Mouse (Mus musculus) heart, embryonic 16.5 days (tissue): ENCODE data around the gene Tfdp1. TPM values are rescaled to one million over a fixed set of nuclear protein-coding genes. Genes with fewer than 3 reads are reported as not detected.

ENCODE experiments used
- ATAC-seq: fragments of 200-750 bp; cut with Nextera tagmentation; replicated peaks from 2 replicates; pipeline ENCODE4 v1.8.0; 2017; ENCODE audit warnings: moderate number of reproducible peaks; ENCODE audit not compliant: insufficient read depth, low FRiP score; ENCODE audit errors: extremely low read depth
- H3K27ac ChIP-seq: fragments of 300-500 bp; sonication (generic); 2 replicates; pipeline ENCODE4 v1.5.1; 2014; ENCODE audit warnings: mild to moderate bottlenecking, low read length, control low read depth, moderate library complexity
- H3K27me3 ChIP-seq: fragments of 300-500 bp; sonication (generic); 2 replicates; pipeline ENCODE4 v1.6.1; 2014; ENCODE audit warnings: low read length, mixed read lengths; ENCODE audit not compliant: control insufficient read depth, insufficient read depth
- H3K36me3 ChIP-seq: fragments of 300-500 bp; sonication (generic); 2 replicates; pipeline ENCODE4 v1.6.1; 2014; ENCODE audit not compliant: control insufficient read depth, insufficient read depth
- H3K4me1 ChIP-seq: fragments of 300-500 bp; sonication (generic); 2 replicates; pipeline ENCODE4 v1.6.1; 2014; ENCODE audit warnings: low read length, mixed read lengths; ENCODE audit not compliant: control insufficient read depth, insufficient read depth
- H3K4me2 ChIP-seq: fragments of 300-500 bp; sonication (generic); 2 replicates; pipeline ENCODE4 v1.6.1; 2014; ENCODE audit warnings: low read depth, mild to moderate bottlenecking, control low read depth, low read length
- H3K4me3 ChIP-seq: fragments of 300-500 bp; sonication (generic); 2 replicates; pipeline ENCODE4 v1.5.1; 2014; ENCODE audit warnings: mild to moderate bottlenecking, control low read depth, low read length
- H3K9ac ChIP-seq: fragments of 300-500 bp; sonication (generic); 2 replicates; pipeline ENCODE4 v1.6.1; 2014; ENCODE audit warnings: low read length, control low read depth
- H3K9me3 ChIP-seq: fragments of 300-500 bp; sonication (generic); replicated peaks from 2 replicates; pipeline ENCODE4 v1.6.1; 2016; ENCODE audit warnings: low read length; ENCODE audit not compliant: control insufficient read depth
- WGBS: fragments of 180-500 bp; shearing (Covaris S2); extraction: QIAGEN DNeasy Blood & Tissue Kit; methylation state at CpG from one replicate; pipeline ENCODE4 v1.1.7; 2014; 5-methylcytosine and 5-hydroxymethylcytosine counted together
- polyA plus RNA-seq: library from polyadenylated mRNA; unstranded; fragments of >200 nt; fragmentation: Nextera tagmentation; extraction: Ambion mirVana; gene quantifications from 2 replicates; pipeline ENCODE4 v1.2.1, GENCODE M21; 2015

Tfdp1 gene
- polyA plus RNA-seq, 1 experiment from 2014 or later = 93.6 TPM

DNA sequence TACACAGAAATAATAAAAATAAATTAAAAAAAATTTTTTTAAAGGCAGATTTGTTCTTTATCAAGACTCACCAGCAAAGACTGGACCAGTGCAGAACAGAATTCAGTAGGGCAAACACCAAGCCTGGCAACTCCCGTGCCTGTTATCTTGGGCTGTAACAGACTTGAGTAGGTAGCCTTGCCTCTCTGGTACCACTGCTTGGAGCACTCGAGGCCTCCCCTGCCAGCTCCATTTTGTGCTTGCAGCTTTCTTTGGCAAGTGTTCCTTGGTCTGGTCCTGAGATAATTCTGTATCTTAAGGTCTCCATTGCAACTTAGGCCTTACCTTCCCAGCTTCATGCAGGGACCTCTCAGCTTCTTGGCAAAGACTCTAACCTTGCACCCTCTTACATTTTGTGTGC lies 3.8 kb downstream of the Tfdp1 start:
- Histone ChIP-seq H3K4me1 (peaks cover 17% of the 10 kb centered on the region), H3K4me3 (no peak overlapping the region), H3K9ac (no peak overlapping the region), H3K36me3 (peaks cover 37% of the 10 kb centered on the region), H3K4me2 (no peak overlapping the region), H3K27me3 (no peaks in the 10 kb centered on the region), H3K9me3 (no peaks in the 10 kb centered on the region), H3K27ac (no peak overlapping the region)
- WGBS = 61% methylated on average over 2 of the region's 2 CpGs
- ATAC-seq = no peak

DNA sequence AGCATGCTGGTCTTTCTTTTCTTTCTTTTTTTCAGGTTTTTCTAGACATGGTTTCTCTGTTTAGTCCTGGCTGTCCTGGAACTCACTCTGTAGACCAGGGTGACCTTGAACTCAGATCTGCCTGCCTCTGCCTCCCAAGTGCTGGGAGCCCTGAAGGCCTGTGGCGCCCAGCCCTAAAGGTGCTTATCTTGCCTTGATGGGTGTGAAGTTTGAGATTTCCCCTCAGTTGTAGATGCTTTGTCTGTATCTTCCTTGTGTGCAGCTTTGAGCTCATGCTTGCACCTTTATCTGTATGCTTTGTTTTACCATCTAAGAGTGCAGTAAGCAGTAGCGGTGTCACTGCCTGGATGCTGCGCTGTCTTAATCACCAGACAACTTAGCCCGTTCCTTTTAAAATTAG lies 4.6 kb downstream of the Tfdp1 start:
- Histone ChIP-seq H3K9ac (no peak overlapping the region), H3K27me3 (no peaks in the 10 kb centered on the region), H3K4me1 (peaks cover 13% of the 10 kb centered on the region), H3K36me3 (peaks cover 45% of the 10 kb centered on the region), H3K27ac (no peak overlapping the region), H3K4me2 (no peak overlapping the region), H3K9me3 (no peaks in the 10 kb centered on the region), H3K4me3 (no peak overlapping the region)
- WGBS = 82% methylated on average over 4 of the region's 4 CpGs
- ATAC-seq = no peak

DNA sequence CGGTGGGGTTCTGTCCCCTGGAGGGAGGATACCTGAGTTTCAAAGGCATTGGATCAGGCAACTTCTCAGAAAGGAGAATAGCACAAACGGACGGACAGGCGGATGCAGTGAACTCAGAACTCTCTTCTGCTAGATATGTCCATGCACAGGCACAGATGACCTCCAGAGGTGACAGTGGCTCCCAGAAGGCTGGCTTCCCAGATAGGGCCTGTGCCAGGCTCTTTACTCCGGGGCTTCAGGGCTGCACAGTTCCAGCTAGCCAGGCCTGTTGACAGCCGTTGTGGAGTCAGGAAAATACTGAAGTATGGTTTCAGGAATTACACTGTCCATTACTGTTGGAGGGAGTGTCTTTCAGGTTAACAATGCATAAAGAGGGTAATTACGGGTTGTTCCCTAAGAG lies 11.5 kb downstream of the Tfdp1 start:
- Histone ChIP-seq H3K9ac (no peak overlapping the region), H3K4me1 (peaks cover 17% of the 10 kb centered on the region), H3K36me3 (peaks cover 42% of the 10 kb centered on the region), H3K27me3 (no peaks in the 10 kb centered on the region), H3K4me2 (no peak overlapping the region), H3K27ac (peak overlapping the region; percentile 52), H3K9me3 (no peaks in the 10 kb centered on the region), H3K4me3 (no peak overlapping the region)
- 0 out of 2 replicates have a peak, but pooled peaks have one; percentile 24 for ATAC-seq
- WGBS = 58% methylated on average over 7 of the region's 7 CpGs

DNA sequence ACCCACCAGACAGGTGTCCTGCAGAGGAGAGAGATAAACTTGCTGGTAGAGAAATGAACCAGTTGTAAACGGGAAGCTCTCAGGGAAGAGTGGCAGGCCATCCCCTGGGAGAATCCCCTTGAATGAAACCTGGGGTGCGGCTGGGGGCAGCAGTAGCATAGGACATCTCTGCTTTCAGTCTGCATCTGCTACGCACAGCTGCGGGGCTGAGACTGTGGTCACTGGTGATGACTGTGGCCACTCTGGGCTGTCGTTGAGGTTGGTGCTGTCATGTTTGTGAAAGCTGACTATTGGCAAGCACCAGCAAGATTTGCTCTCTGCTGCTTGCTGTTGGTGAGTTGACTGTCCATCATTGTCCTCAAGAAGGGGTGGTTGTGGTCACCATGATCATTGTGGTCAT lies 13.0 kb downstream of the Tfdp1 start:
- H3K27ac ChIP-seq = no peak overlapping the region
- peaks cover 17% of the 10 kb centered on the region for H3K4me1 ChIP-seq
- peaks cover 42% of the 10 kb centered on the region for H3K36me3 ChIP-seq
- no peak overlapping the region for H3K4me3 ChIP-seq
- WGBS = 75% methylated on average over 5 of the region's 5 CpGs
- H3K9me3 ChIP-seq = no peaks in the 10 kb centered on the region
- no peak overlapping the region for H3K4me2 ChIP-seq
- ATAC-seq = no peak
- H3K27me3 ChIP-seq = no peaks in the 10 kb centered on the region
- no peak overlapping the region for H3K9ac ChIP-seq

DNA sequence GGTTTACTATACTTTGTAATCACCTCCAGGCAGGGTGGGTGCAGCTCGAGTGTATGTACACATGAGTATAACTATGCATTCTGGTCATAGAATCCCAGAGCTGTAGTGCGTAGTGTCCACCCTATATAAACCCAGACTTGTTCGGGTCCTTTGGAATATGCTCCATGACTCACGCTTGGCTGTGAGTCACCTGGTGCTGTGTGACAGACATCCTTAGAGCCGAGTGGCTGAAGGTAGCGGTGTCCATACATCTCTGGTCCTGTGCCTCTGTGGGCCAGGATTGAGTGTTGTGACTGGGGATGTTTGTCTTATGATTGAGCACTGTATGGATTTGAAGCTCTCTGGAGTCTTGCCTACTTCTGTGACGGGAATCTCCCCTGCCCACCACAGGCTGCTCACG lies 14.1 kb downstream of the Tfdp1 start:
- no peak overlapping the region for H3K4me2 ChIP-seq
- no peak overlapping the region for H3K4me3 ChIP-seq
- no peak overlapping the region for H3K27ac ChIP-seq
- WGBS = 80% methylated on average over 8 of the region's 8 CpGs
- peaks cover 43% of the 10 kb centered on the region for H3K36me3 ChIP-seq
- no peak for ATAC-seq
- H3K4me1 ChIP-seq = peaks cover 17% of the 10 kb centered on the region
- no peaks in the 10 kb centered on the region for H3K27me3 ChIP-seq
- no peak overlapping the region for H3K9ac ChIP-seq
- no peaks in the 10 kb centered on the region for H3K9me3 ChIP-seq

DNA sequence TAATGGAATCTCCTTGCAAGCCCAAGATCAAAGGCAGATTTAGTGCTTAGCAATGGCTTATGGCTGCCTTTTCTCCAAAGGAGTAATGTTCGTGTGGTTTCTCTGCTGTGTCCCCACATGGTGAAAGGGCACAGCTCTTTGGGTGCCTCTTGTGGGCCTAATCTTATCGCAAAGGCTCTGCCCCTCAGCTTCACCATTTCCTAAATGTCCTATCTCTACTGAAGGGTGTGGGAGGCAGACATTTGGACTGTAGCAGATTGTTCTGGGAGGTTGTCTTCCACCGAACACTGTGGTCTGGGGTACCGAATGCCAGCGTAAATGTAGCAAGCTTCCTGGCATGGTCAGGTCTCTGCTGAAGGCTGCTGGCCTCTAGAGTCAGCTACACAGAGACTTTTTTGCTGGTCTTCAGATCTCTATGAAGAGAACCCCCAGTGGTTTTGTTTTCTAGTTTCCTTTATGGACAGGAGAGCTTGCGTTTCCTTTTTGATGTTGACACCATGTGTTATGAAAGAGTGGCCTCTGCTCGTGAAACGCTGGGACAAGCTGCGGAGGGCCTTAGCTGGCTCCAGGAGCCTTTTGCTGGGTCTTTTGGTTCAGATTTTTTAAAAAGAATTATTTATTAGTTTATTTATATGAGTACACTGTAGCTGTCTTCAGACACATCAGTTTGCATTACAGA lies 14.7 kb downstream of the Tfdp1 start:
- H3K9ac ChIP-seq = no peak overlapping the region
- no peak for ATAC-seq
- H3K27me3 ChIP-seq = no peaks in the 10 kb centered on the region
- no peak overlapping the region for H3K4me3 ChIP-seq
- peaks cover 39% of the 10 kb centered on the region for H3K36me3 ChIP-seq
- H3K4me1 ChIP-seq = peaks cover 17% of the 10 kb centered on the region
- H3K27ac ChIP-seq = no peak overlapping the region
- H3K9me3 ChIP-seq = no peaks in the 10 kb centered on the region
- H3K4me2 ChIP-seq = no peak overlapping the region
- WGBS = 64% methylated on average over 9 of the region's 9 CpGs

DNA sequence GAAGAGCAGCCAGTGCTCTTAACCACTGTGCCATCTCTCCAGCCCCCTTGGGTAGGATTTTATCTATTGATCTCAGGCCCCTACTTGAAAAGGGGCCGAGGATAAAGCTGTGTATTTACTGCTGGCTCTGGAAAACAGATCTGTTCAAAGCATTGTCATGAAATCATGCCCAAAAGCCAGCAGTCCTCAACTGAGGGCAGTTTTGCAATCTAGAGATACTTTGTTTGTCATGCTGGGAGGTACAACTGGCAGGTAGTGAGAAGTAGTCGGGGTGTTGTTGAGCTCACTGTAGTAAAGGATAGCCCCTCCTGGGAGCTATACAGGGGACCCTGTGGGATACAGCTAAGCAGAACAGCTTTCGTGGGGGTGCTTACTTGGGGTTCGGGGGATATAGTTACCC lies 15.3 kb downstream of the Tfdp1 start:
- 88% methylated on average over 4 of the region's 4 CpGs for WGBS
- Histone ChIP-seq H3K27me3 (no peaks in the 10 kb centered on the region), H3K36me3 (peaks cover 37% of the 10 kb centered on the region), H3K9me3 (no peaks in the 10 kb centered on the region), H3K27ac (no peak overlapping the region), H3K4me3 (no peak overlapping the region), H3K9ac (no peak overlapping the region), H3K4me2 (no peak overlapping the region), H3K4me1 (peaks cover 17% of the 10 kb centered on the region)
- no peak for ATAC-seq

DNA sequence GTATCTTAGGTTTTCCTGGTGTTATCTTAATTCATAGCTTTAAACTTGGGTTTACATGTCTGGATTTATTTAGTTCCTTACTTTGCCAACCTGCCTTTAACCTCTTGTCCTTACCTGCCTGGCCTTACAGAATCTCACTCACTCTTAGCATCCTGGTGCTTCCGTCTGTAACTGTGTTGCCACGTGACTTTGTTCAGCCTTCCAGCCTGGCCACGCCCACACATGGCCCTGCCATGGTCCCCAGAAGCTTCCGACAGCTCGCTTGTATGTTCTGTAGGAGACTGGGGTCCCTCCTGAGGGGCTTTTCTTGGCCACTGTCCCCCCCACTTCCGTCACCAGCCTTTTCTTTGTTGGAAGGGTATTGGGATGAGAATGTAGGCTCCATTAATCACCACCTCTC lies 17.7 kb downstream of the Tfdp1 start:
- H3K4me3 ChIP-seq = no peak overlapping the region
- H3K36me3 ChIP-seq = peaks cover 47% of the 10 kb centered on the region
- no peaks in the 10 kb centered on the region for H3K9me3 ChIP-seq
- H3K27ac ChIP-seq = no peak overlapping the region
- no peaks in the 10 kb centered on the region for H3K27me3 ChIP-seq
- no peak overlapping the region for H3K4me2 ChIP-seq
- no peak for ATAC-seq
- 0 out of 2 replicates have a peak, but pooled peaks cover 3% of the 10 kb centered on the region for H3K4me1 ChIP-seq
- no peak overlapping the region for H3K9ac ChIP-seq
- 83% methylated on average over 6 of the region's 6 CpGs for WGBS

DNA sequence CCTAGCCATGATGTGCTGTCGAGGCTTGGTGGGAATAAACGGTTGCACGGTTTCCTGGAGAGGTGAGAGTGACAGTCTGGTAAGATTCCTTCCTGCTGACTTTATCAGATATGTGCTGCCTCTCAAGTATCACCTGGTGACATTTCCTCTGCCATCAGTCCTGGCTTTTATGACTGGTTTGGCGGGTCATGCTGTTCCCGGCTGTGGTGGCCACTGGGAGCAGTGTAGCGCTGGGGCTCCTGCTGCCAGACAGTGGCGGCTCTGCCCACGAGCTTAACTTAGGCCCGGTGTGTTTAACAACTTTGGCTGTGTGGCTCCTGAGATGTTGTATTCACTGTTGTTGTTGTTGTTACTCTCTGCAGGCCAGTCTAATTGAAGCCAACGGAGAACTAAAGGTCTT lies 18.1 kb downstream of the Tfdp1 start:
- WGBS = 63% methylated on average over 10 of the region's 10 CpGs
- H3K4me1 ChIP-seq = 0 out of 2 replicates have a peak, but pooled peaks cover 3% of the 10 kb centered on the region
- no peak overlapping the region for H3K9ac ChIP-seq
- H3K4me2 ChIP-seq = no peak overlapping the region
- H3K27ac ChIP-seq = no peak overlapping the region
- no peak for ATAC-seq
- H3K9me3 ChIP-seq = no peaks in the 10 kb centered on the region; the same call in 1 of the 2 replicates
- no peak overlapping the region for H3K4me3 ChIP-seq
- no peaks in the 10 kb centered on the region for H3K27me3 ChIP-seq
- H3K36me3 ChIP-seq = peaks cover 47% of the 10 kb centered on the region
